Mouse (Mus musculus): ENCODE results near the gene Cobl.

- TF ChIP-seq POLR2A (IDR thresholded peaks at IDR 0.05; ENCODE audit: borderline replicate concordance, extremely low read depth, low read depth, low read length) (no peak), CTCF (IDR thresholded peaks at IDR 0.05; ENCODE audit: insufficient read depth, low read length) (no peak)
These were observed 44.6 kb downstream of the Cobl start for GRCm38 (mm10) chr11:12420146-12420545.
